8 mouse cellular contexts compared by ENCODE assay signal in genomic region chr13:51752346-51753167, GRCm38 (mm10). TPM values are rescaled to one million over a fixed set of nuclear protein-coding genes. Genes with fewer than 3 reads are reported as not detected.
DNase-seq lines count a peak whose midpoint lies in the region; ATAC-seq and TF ChIP-seq lines count a peak whose summit lies in the region.

No protein-coding gene starts in this region.

- H3K27me3 ChIP-seq in hindbrain, embryonic 15.5 days = no peaks in the 10 kb centered on the region
- no peaks in the 10 kb centered on the region for H3K27me3 ChIP-seq in stomach, postnatal 0 days (ENCODE audit: control insufficient read depth, insufficient read depth, low read length)
- no peaks in the 10 kb centered on the region for H3K27me3 ChIP-seq in kidney, embryonic 14.5 days (ENCODE audit: control insufficient read depth, insufficient read depth, low read length)

- no peak for TF ChIP-seq EP300 in stomach, postnatal 0 days (optimal IDR thresholded peaks at IDR 0.05)

- no peaks in the 10 kb centered on the region for H3K9me3 ChIP-seq in hindbrain, embryonic 15.5 days
- H3K9me3 ChIP-seq in stomach, postnatal 0 days (ENCODE audit: control insufficient read depth, low read length) = no peaks in the 10 kb centered on the region
- no peaks in the 10 kb centered on the region for H3K9me3 ChIP-seq in kidney, embryonic 14.5 days (ENCODE audit: control insufficient read depth, low read length)

- H3K27ac ChIP-seq in hindbrain, embryonic 15.5 days (replicated peaks) = peak overlapping the region; percentile 52
- H3K27ac ChIP-seq in stomach, postnatal 0 days (replicated peaks) = peak overlapping the region; percentile 35
- H3K27ac ChIP-seq in kidney, embryonic 14.5 days (ENCODE audit: low read depth, low read length) = no peak overlapping the region

- H3K4me2 ChIP-seq in hindbrain, embryonic 15.5 days = no peak overlapping the region
- no peak overlapping the region for H3K4me2 ChIP-seq in stomach, postnatal 0 days (replicated peaks; ENCODE audit: low read depth)
- H3K4me2 ChIP-seq in kidney, embryonic 14.5 days (replicated peaks; ENCODE audit: low read depth, low read length) = no peak overlapping the region

- TF ChIP-seq CTCF in stomach, postnatal 0 days (IDR thresholded peaks at IDR 0.05; ENCODE audit: low read depth) = no peak

- DNase-seq in frontal cortex, postnatal 14 days (ENCODE audit: low spot score in 2 of 2) = no peak
- DNase-seq in right cerebral cortex, adult 2 months (ENCODE audit: low spot score in 2 of 2) = peak; percentile 62 to 63
- DNase-seq in right cerebral cortex, postnatal 4 days = no peak
- no peak for DNase-seq in stomach, postnatal 0 days (ENCODE audit: low spot score)
- no peak for DNase-seq in adrenal gland, postnatal 36 days

- H3K36me3 ChIP-seq in hindbrain, embryonic 15.5 days = no peaks in the 10 kb centered on the region
- H3K36me3 ChIP-seq in stomach, postnatal 0 days (ENCODE audit: control insufficient read depth, insufficient read depth, low read length) = no peaks in the 10 kb centered on the region
- H3K36me3 ChIP-seq in kidney, embryonic 14.5 days (ENCODE audit: control insufficient read depth, insufficient read depth, low read length) = no peaks in the 10 kb centered on the region

- 40% methylated on average over 15 of the region's 15 CpGs for WGBS in hindbrain, embryonic 15.5 days
- 62% methylated on average over 15 of the region's 15 CpGs for WGBS in stomach, postnatal 0 days
- WGBS in kidney, embryonic 14.5 days = 47% methylated on average over 15 of the region's 15 CpGs

- H3K4me1 ChIP-seq in hindbrain, embryonic 15.5 days (replicated peaks) = peaks cover 44% of the 10 kb centered on the region
- H3K4me1 ChIP-seq in stomach, postnatal 0 days (replicated peaks; ENCODE audit: control insufficient read depth, insufficient read depth) = peaks cover 9% of the 10 kb centered on the region; the same call in 1 of the 2 replicates
- H3K4me1 ChIP-seq in kidney, embryonic 14.5 days (ENCODE audit: control insufficient read depth, insufficient read depth, low read length) = peaks cover 44% of the 10 kb centered on the region

- H3K9ac ChIP-seq in hindbrain, embryonic 15.5 days = no peak overlapping the region
- H3K9ac ChIP-seq in stomach, postnatal 0 days (ENCODE audit: low read length) = 0 out of 2 replicates have a peak overlapping the region, but pooled peaks have one; percentile 8
- H3K9ac ChIP-seq in kidney, embryonic 14.5 days (ENCODE audit: low read depth, low read length) = no peak overlapping the region

- peak; percentile 67 for ATAC-seq in frontal cortex, adult (ENCODE audit: low TSS enrichment)
- peak; percentile 27; the same call in 1 of the 2 replicates for ATAC-seq in hindbrain, embryonic 15.5 days (ENCODE audit: low FRiP score, low read depth)
- ATAC-seq in stomach, postnatal 0 days (ENCODE audit: low FRiP score, low TSS enrichment) = no peak
- no peak for ATAC-seq in kidney, embryonic 14.5 days (ENCODE audit: low FRiP score, low TSS enrichment)

- H3K4me3 ChIP-seq in hindbrain, embryonic 15.5 days = no peak overlapping the region
- H3K4me3 ChIP-seq in stomach, postnatal 0 days (ENCODE audit: low read depth, low read length) = no peak overlapping the region
- no peak overlapping the region for H3K4me3 ChIP-seq in kidney, embryonic 14.5 days (ENCODE audit: low read length)

RNA-seq across cellular contexts. Expression of gene Sema4d, which starts 41.0 kb away (rescaled TPM):
- polyA plus RNA-seq in hindbrain, embryonic 15.5 days (2015; fragmentation: Nextera tagmentation; extraction: Ambion mirVana) = 14.3 and 14.8 TPM in 2 replicates
- 6.7 and 8.0 TPM in 2 replicates for polyA plus RNA-seq in stomach, postnatal 0 days (2015; fragmentation: Nextera tagmentation; extraction: Ambion mirVana)
- total RNA-seq in adrenal gland, postnatal 36 days (2021) = 10 to 100 TPM; 12.4 to 15.7 TPM
- polyA plus RNA-seq in kidney, embryonic 14.5 days (2014; fragmentation: Nextera tagmentation; extraction: Ambion mirVana) = 11.3 and 20.2 TPM in 2 replicates

Comparison
In these comparisons a context has a peak if more than half of its experiments do, and no peak if none do; other contexts are left out.
1. DNase-seq: peak in right cerebral cortex, adult 2 months (2 of 2); none in frontal cortex, postnatal 14 days (0 of 2), right cerebral cortex, postnatal 4 days (single experiment), stomach, postnatal 0 days (single experiment) and adrenal gland, postnatal 36 days (0 of 2).
2. ATAC-seq: peak in frontal cortex, adult (single experiment) and hindbrain, embryonic 15.5 days (single experiment); none in stomach, postnatal 0 days (single experiment) and kidney, embryonic 14.5 days (single experiment).